Mouse (Mus musculus): ENCODE results near the gene Ch25h. TPM values are rescaled to one million over a fixed set of nuclear protein-coding genes. Genes with fewer than 3 reads are reported as not detected.

Gene Ch25h
- total and polyA plus RNA-seq, 2 experiments from 2014 or later = 1.3 to 2.7 TPM

DNA sequence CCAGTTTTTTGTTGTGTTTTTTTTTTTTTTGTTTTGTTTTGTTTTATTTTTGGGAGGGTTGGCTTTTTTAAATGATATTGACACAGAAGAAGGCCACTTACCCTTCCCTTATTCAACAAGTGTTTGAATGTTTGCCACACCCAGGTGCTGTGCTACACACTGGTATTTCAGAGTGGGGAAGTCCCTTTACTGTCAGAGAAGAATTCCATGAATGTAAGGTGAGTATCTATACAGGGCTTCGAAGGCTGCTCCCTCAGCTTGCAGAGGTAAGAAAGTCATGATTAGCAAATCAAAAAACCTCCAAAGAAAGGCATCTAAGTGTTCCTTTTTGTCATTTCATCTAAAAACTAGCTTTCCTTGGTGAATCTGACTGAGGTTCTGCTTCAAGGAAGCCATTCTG is 26.1 kb downstream of the Ch25h start:
- no peak for ATAC-seq (ENCODE audit: insufficient read depth, low read depth)
- Histone ChIP-seq H3K27me3 (ENCODE audit: control insufficient read depth, insufficient read depth, low read length) (no peaks in the 10 kb centered on the region), H3K9me3 (replicated peaks; ENCODE audit: control insufficient read depth, low read length) (no peaks in the 10 kb centered on the region), H3K9ac (replicated peaks; ENCODE audit: low read depth, low read length) (no peak overlapping the region), H3K27ac (ENCODE audit: low read depth) (no peak overlapping the region), H3K4me1 (ENCODE audit: control insufficient read depth, insufficient read depth) (no peaks in the 10 kb centered on the region), H3K4me2 (ENCODE audit: low read depth, low read length) (no peak overlapping the region), H3K36me3 (replicated peaks; ENCODE audit: control insufficient read depth, insufficient read depth, low read length) (no peaks in the 10 kb centered on the region), H3K4me3 (ENCODE audit: low read depth, low read length) (no peak overlapping the region)
- WGBS = 71% methylated on average over 1 of the region's 1 CpGs
- DNase-seq (ENCODE audit: low spot score) = no peak
- no peak for TF ChIP-seq EP300 (IDR thresholded peaks at IDR 0.05; ENCODE audit: low read depth)

DNA sequence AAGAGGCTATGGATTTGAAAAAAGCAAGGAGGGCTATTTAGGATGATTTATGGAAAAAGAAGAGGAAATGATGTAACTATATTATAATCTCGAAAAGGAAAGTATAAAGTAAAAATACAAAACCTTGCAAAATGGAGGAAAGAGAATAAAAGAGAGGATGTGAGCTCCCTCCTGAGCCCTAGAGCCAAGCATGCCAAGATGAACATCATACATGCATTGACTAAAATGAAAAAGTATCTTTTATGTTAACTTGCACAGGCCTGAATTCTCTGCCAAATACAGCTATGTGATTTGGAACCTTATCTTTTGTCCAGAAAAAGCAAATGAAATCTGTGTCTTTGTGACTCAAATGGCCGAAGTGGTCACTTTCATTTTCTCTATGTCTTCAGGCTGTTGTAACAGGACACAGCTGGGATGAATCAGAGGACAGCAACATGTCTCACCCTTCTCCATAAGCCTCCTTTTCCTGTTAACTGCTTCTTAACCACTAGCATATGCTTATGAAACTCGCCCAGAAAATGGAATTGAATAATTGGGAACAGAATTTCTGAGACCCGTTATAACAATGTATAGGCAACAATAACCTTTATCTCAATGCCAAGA is 29.5 kb downstream of the Ch25h start:
- no peak overlapping the region for H3K9ac ChIP-seq (replicated peaks; ENCODE audit: low read depth, low read length)
- H3K4me2 ChIP-seq (ENCODE audit: low read depth, low read length) = peak overlapping the region; percentile 35; the same call in 1 of the 2 replicates
- no peaks in the 10 kb centered on the region for H3K36me3 ChIP-seq (replicated peaks; ENCODE audit: control insufficient read depth, insufficient read depth, low read length)
- no peaks in the 10 kb centered on the region for H3K9me3 ChIP-seq (replicated peaks; ENCODE audit: control insufficient read depth, low read length)
- 36% methylated on average over 4 of the region's 4 CpGs for WGBS
- TF ChIP-seq EP300 (IDR thresholded peaks at IDR 0.05; ENCODE audit: low read depth) (no peak), CTCF (IDR thresholded peaks at IDR 0.05; ENCODE audit: low read depth) (no peak)
- H3K4me1 ChIP-seq (ENCODE audit: control insufficient read depth, insufficient read depth) = peaks cover 6% of the 10 kb centered on the region; the same call in 1 of the 2 replicates
- DNase-seq (ENCODE audit: low spot score) (peak; percentile 80), ATAC-seq (ENCODE audit: insufficient read depth, low read depth) (peak; percentile 64; the same call in 1 of the 2 replicates)
- H3K27me3 ChIP-seq (ENCODE audit: control insufficient read depth, insufficient read depth, low read length) = no peaks in the 10 kb centered on the region
- 0 out of 2 replicates have a peak overlapping the region, but pooled peaks have one; percentile 8 for H3K4me3 ChIP-seq (ENCODE audit: low read depth, low read length)
- H3K27ac ChIP-seq (ENCODE audit: low read depth) = peak overlapping the region; percentile 62

DNA sequence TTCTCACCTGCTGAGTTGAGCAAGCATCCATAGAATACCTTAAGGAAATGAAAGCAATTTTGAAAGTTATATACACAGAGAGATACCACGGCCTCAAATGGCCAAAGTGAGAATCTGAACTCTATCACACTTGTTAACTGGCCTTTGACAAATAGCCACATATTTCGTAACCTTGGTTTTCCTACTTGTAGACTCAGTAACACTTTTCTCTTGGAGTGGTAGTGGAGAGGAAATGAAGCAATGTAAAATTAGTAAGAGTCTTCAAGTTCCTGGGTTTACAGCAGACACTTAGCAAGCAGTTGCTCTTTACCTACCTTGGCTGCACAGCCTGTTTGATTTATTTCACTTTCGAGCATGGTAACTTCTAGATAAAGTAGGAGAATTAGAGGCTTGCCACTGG is 30.2 kb downstream of the Ch25h start:
- no peaks in the 10 kb centered on the region for H3K9me3 ChIP-seq (replicated peaks; ENCODE audit: control insufficient read depth, low read length)
- peak overlapping the region; percentile 20; the same call in 1 of the 2 replicates for H3K27ac ChIP-seq (ENCODE audit: low read depth)
- no peak overlapping the region for H3K4me2 ChIP-seq (ENCODE audit: low read depth, low read length)
- peaks cover 6% of the 10 kb centered on the region; the same call in 1 of the 2 replicates for H3K4me1 ChIP-seq (ENCODE audit: control insufficient read depth, insufficient read depth)
- H3K36me3 ChIP-seq (replicated peaks; ENCODE audit: control insufficient read depth, insufficient read depth, low read length) = no peaks in the 10 kb centered on the region
- DNase-seq (ENCODE audit: low spot score) (no peak), ATAC-seq (ENCODE audit: insufficient read depth, low read depth) (no peak)
- no peaks in the 10 kb centered on the region for H3K27me3 ChIP-seq (ENCODE audit: control insufficient read depth, insufficient read depth, low read length)
- no peak overlapping the region for H3K9ac ChIP-seq (replicated peaks; ENCODE audit: low read depth, low read length)
- 65% methylated on average over 3 of the region's 3 CpGs for WGBS
- TF ChIP-seq EP300 (IDR thresholded peaks at IDR 0.05; ENCODE audit: low read depth) = no peak
- TF ChIP-seq CTCF (IDR thresholded peaks at IDR 0.05; ENCODE audit: low read depth) = no peak
- no peak overlapping the region for H3K4me3 ChIP-seq (ENCODE audit: low read depth, low read length)

DNA sequence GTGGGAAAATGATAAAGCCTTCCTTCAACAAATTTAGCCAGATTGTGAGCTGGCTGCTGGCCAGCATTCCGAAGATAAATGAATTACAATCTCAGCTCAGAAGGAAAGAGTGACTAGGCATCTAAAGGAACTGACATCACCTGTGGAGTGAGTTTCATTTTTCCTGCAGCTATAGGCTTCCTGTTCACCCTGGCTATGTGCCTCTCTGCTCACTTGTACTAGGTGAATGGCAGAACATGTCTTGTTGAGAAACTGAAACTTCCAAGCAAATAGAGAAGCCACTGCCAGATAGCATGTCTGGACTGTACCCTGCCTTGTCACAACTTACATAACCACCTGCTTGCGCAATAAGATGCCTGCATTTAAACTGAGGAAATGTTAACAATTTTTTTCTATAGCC is 33.0 kb downstream of the Ch25h start:
- peaks cover 6% of the 10 kb centered on the region; the same call in 1 of the 2 replicates for H3K4me1 ChIP-seq (ENCODE audit: control insufficient read depth, insufficient read depth)
- TF ChIP-seq EP300 (IDR thresholded peaks at IDR 0.05; ENCODE audit: low read depth) = no peak
- H3K27me3 ChIP-seq (ENCODE audit: control insufficient read depth, insufficient read depth, low read length) = no peaks in the 10 kb centered on the region
- H3K4me2 ChIP-seq (ENCODE audit: low read depth, low read length) = no peak overlapping the region
- 42% methylated on average over 2 of the region's 2 CpGs for WGBS
- DNase-seq (ENCODE audit: low spot score) (peak; percentile 24), ATAC-seq (ENCODE audit: insufficient read depth, low read depth) (no peak)
- H3K4me3 ChIP-seq (ENCODE audit: low read depth, low read length) = no peak overlapping the region
- H3K36me3 ChIP-seq (replicated peaks; ENCODE audit: control insufficient read depth, insufficient read depth, low read length) = no peaks in the 10 kb centered on the region
- H3K9ac ChIP-seq (replicated peaks; ENCODE audit: low read depth, low read length) = no peak overlapping the region
- no peak overlapping the region for H3K27ac ChIP-seq (ENCODE audit: low read depth)
- H3K9me3 ChIP-seq (replicated peaks; ENCODE audit: control insufficient read depth, low read length) = no peaks in the 10 kb centered on the region

DNA sequence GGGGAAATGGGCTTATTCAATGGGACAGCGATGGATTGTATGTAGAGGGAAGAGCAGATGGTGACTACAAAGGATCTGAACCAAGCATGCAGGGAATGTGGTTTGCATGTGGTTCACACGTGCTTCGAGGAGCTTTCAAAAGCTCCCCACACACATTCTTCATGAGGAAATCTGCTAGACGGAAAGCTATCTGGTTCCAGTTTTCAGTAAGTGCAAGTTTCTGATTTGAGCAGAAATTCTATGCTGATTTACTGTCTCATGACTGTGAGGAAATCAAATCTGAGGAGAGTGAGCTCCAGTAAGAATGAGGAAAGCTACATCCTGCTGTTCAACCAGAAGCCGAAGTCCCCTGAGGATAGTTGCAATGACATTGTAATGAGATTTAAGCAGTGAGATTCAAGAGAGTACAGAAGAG is 39.8 kb downstream of the Ch25h start:
- ATAC-seq (ENCODE audit: insufficient read depth, low read depth) (no peak), DNase-seq (ENCODE audit: low spot score) (no peak)
- H3K4me1 ChIP-seq (ENCODE audit: control insufficient read depth, insufficient read depth) = no peaks in the 10 kb centered on the region
- no peak for TF ChIP-seq EP300 (IDR thresholded peaks at IDR 0.05; ENCODE audit: low read depth)
- no peak for TF ChIP-seq CTCF (IDR thresholded peaks at IDR 0.05; ENCODE audit: low read depth)
- H3K9ac ChIP-seq (replicated peaks; ENCODE audit: low read depth, low read length) = no peak overlapping the region
- WGBS = 46% methylated on average over 5 of the region's 5 CpGs
- no peak overlapping the region for H3K4me2 ChIP-seq (ENCODE audit: low read depth, low read length)
- H3K4me3 ChIP-seq (ENCODE audit: low read depth, low read length) = no peak overlapping the region
- no peaks in the 10 kb centered on the region for H3K36me3 ChIP-seq (replicated peaks; ENCODE audit: control insufficient read depth, insufficient read depth, low read length)
- no peak overlapping the region for H3K27ac ChIP-seq (ENCODE audit: low read depth)
- H3K27me3 ChIP-seq (ENCODE audit: control insufficient read depth, insufficient read depth, low read length) = no peaks in the 10 kb centered on the region
- no peaks in the 10 kb centered on the region for H3K9me3 ChIP-seq (replicated peaks; ENCODE audit: control insufficient read depth, low read length)

DNA sequence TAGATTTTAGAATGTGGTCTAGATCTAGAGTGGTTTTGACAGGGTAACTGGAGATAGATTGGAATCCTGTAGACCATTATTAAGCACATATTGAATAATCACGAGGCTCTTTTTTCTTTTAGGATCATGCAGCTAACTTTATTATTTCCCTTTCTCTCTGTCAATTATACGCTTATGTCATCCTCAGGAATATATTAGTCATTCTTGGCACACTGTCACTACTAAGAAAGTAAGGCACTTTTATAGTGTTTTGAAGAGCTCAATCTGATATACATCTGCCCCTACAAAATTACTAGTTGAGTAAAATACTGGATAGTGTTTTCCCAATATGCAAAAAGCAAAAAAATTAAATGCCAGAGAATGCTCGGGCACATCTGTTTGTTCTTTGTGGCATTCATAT is 43.6 kb downstream of the Ch25h start:
- no peaks in the 10 kb centered on the region for H3K27me3 ChIP-seq (ENCODE audit: control insufficient read depth, insufficient read depth, low read length)
- ATAC-seq (ENCODE audit: insufficient read depth, low read depth) = no peak

More for the DNA sequence above, 43.6 kb downstream of the Ch25h start:
- 55% methylated on average over 3 of the region's 3 CpGs for WGBS
- no peak overlapping the region for H3K9ac ChIP-seq (replicated peaks; ENCODE audit: low read depth, low read length)
- no peaks in the 10 kb centered on the region for H3K4me1 ChIP-seq (ENCODE audit: control insufficient read depth, insufficient read depth)
- H3K9me3 ChIP-seq (replicated peaks; ENCODE audit: control insufficient read depth, low read length) = no peaks in the 10 kb centered on the region
- TF ChIP-seq EP300 (IDR thresholded peaks at IDR 0.05; ENCODE audit: low read depth) (no peak), CTCF (IDR thresholded peaks at IDR 0.05; ENCODE audit: low read depth) (no peak)
- H3K4me3 ChIP-seq (ENCODE audit: low read depth, low read length) = no peak overlapping the region
- no peak overlapping the region for H3K27ac ChIP-seq (ENCODE audit: low read depth)
- H3K4me2 ChIP-seq (ENCODE audit: low read depth, low read length) = no peak overlapping the region
- DNase-seq (ENCODE audit: low spot score) = no peak
- H3K36me3 ChIP-seq (replicated peaks; ENCODE audit: control insufficient read depth, insufficient read depth, low read length) = no peaks in the 10 kb centered on the region
